In the genomic region with DNA sequence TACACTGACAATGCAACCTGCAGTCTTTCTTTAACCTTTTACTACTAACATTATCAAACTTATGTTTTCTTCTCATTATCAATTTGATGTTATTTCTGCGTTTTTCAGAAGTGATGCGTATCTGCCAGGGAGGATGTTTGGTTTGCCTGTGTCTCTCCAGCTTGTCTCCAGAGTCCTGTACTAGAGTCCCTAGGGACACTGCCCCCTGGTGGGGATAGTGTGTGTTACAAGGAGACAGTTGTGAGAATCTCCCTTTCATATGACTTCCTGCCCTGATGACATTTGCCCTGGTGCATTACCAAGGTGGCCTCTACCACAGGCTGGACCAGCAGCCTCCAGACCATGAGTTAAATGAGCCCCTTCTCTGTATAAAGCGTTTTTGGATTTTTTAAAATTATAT, we compare ENCODE assay signal across 9 mouse cellular contexts. TPM values are rescaled to one million over a fixed set of nuclear protein-coding genes. Genes with fewer than 3 reads are reported as not detected.
A peak's percentile ranks its signal among the peaks of the same experiment; 100 is the strongest.
DNase-seq lines count a peak whose midpoint lies in the region; ATAC-seq and TF ChIP-seq lines count a peak whose summit lies in the region.
"Had no signal": no experiment of that assay in that cellular context is flagged by ENCODE, and none has a peak within 500 bp of the region (broad histone marks: within the 10 kb centered on the region; RNA-seq: fewer than 3 reads in every experiment).

No protein-coding gene starts in this region.

- peak; percentile 29 for TF ChIP-seq RAD21 in CH12.LX (IDR thresholded peaks at IDR 0.05; ENCODE audit: low read depth, low read length)

- H3K4me3 ChIP-seq in heart, adult 2 months, result no peak overlapping the region
- H3K4me3 ChIP-seq in heart, embryonic 11.5 days (ENCODE audit: low read depth, low read length), result no peak overlapping the region
- no peak overlapping the region for H3K4me3 ChIP-seq in CH12.LX (replicated peaks in 1 of 3; ENCODE audit: low read depth in 2 of 3, low read length in 2 of 3, poor library complexity in 1 of 3)
- H3K4me3 ChIP-seq in testis, adult 2 months (ENCODE audit: control insufficient read depth, low read depth, low read length), result no peak overlapping the region
- H3K4me3 ChIP-seq: lung, embryonic 15.5 days had no signal

- H3K79me2 ChIP-seq in heart, adult 2 months (replicated peaks; ENCODE audit: control insufficient read depth, insufficient read depth, low read length), result no peaks in the 10 kb centered on the region
- H3K79me2 ChIP-seq in CH12.LX (replicated peaks; ENCODE audit: control insufficient read depth, extremely low read depth, insufficient read depth, poor library complexity, severe bottlenecking), result no peaks in the 10 kb centered on the region

- dilution Hi-C loops in CH12.LX (cut with MboI; ENCODE audit: extremely low pct_ligation_motif_present, extremely low pct_unique_long_range_greater_than_20kb, low sequenced_read_pairs), result no loop called here

- no peaks in the 10 kb centered on the region for H3K36me3 ChIP-seq in heart, adult 2 months (ENCODE audit: control insufficient read depth, insufficient read depth, low read length)
- no peaks in the 10 kb centered on the region for H3K36me3 ChIP-seq in heart, embryonic 11.5 days (ENCODE audit: control insufficient read depth, insufficient read depth, low read length)
- no peaks in the 10 kb centered on the region for H3K36me3 ChIP-seq in CH12.LX (replicated peaks in 1 of 2; ENCODE audit: control insufficient read depth in 1 of 2, insufficient read depth in 1 of 2, low read length in 1 of 2)
- no peaks in the 10 kb centered on the region for H3K36me3 ChIP-seq in testis, adult 2 months (ENCODE audit: control insufficient read depth, insufficient read depth, low read length)
- H3K36me3 ChIP-seq: lung, embryonic 15.5 days had no signal

- no peak overlapping the region for H3K27ac ChIP-seq in heart, adult 2 months
- H3K27ac ChIP-seq in heart, embryonic 11.5 days (ENCODE audit: low read depth, low read length), result no peak overlapping the region
- no peak overlapping the region for H3K27ac ChIP-seq in CH12.LX (ENCODE audit: insufficient read depth, low read depth)
- H3K27ac ChIP-seq in testis, adult 2 months (ENCODE audit: control insufficient read depth, insufficient read depth, low read depth, low read length), result no peak overlapping the region
- H3K27ac ChIP-seq: lung, embryonic 15.5 days had no signal

- H3K9ac ChIP-seq in heart, adult 2 months (ENCODE audit: low read depth, low read length), result no peak overlapping the region
- no peak overlapping the region for H3K9ac ChIP-seq in heart, embryonic 11.5 days (ENCODE audit: low read depth, low read length)
- H3K9ac ChIP-seq in CH12.LX (ENCODE audit: insufficient read depth, low read depth), result no peak overlapping the region
- H3K9ac ChIP-seq: lung, embryonic 15.5 days had no signal

- no peaks in the 10 kb centered on the region for H3K27me3 ChIP-seq in heart, adult 2 months (ENCODE audit: control insufficient read depth, insufficient read depth, low read length)
- no peaks in the 10 kb centered on the region for H3K27me3 ChIP-seq in heart, embryonic 11.5 days (ENCODE audit: control insufficient read depth, insufficient read depth, low read length)
- no peaks in the 10 kb centered on the region for H3K27me3 ChIP-seq in CH12.LX (replicated peaks)
- no peaks in the 10 kb centered on the region for H3K27me3 ChIP-seq in testis, adult 2 months (ENCODE audit: control insufficient read depth, insufficient read depth, low read length)
- H3K27me3 ChIP-seq: lung, embryonic 15.5 days had no signal

- ATAC-seq in heart, embryonic 11.5 days (replicated peaks; ENCODE audit: insufficient number of reproducible peaks, low FRiP score, low TSS enrichment), result no peak
- ATAC-seq in megakaryocyte progenitor cell, adult 5-6 weeks (replicated peaks; ENCODE audit: poor library complexity), result peak; percentile 52

- H3K9me3 ChIP-seq in heart, embryonic 11.5 days (replicated peaks; ENCODE audit: control insufficient read depth, low read length), result no peaks in the 10 kb centered on the region
- H3K9me3 ChIP-seq in CH12.LX (replicated peaks; ENCODE audit: low read length), result no peaks in the 10 kb centered on the region
- H3K9me3 ChIP-seq: lung, embryonic 15.5 days had no signal

- peaks cover 6% of the 10 kb centered on the region for H3K4me1 ChIP-seq in heart, adult 2 months (ENCODE audit: control insufficient read depth, insufficient read depth, low read length)
- no peaks in the 10 kb centered on the region for H3K4me1 ChIP-seq in heart, embryonic 11.5 days (ENCODE audit: control insufficient read depth, insufficient read depth, low read length)
- peaks cover 7 to 25% of the 10 kb centered on the region in 2 experiments for H3K4me1 ChIP-seq in CH12.LX (ENCODE audit: control insufficient read depth in 1 of 2, insufficient read depth in 2 of 2)
- H3K4me1 ChIP-seq in testis, adult 2 months (ENCODE audit: control insufficient read depth, insufficient read depth, low read length), result peaks cover 7% of the 10 kb centered on the region

- intact Hi-C loops in heart, adult 2 months (cut with DNase I), result no loop called here

- in situ Hi-C loops in CH12.LX (cut with MboI; ENCODE audit: low pct_ligation_motif_present, low pct_unique_long_range_greater_than_20kb, low sequenced_read_pairs), result no loop called here

- TF ChIP-seq POLR2A in heart, adult 2 months (IDR thresholded peaks at IDR 0.05; ENCODE audit: insufficient read depth, low read depth, low read length), result no peak
- no peak for TF ChIP-seq POLR2A in CH12.LX (IDR thresholded peaks at IDR 0.05; ENCODE audit: low read depth, low read length)
- TF ChIP-seq POLR2A in testis, adult 2 months (IDR thresholded peaks at IDR 0.05; ENCODE audit: control insufficient read depth, low read depth, low read length), result no peak

- H3K4me2 ChIP-seq in heart, embryonic 11.5 days, result no peak overlapping the region
- peak overlapping the region; percentile 32; the same call in 1 of the 2 replicates for H3K4me2 ChIP-seq in CH12.LX (ENCODE audit: insufficient read depth, low read depth, poor library complexity, severe bottlenecking)
- H3K4me2 ChIP-seq: lung, embryonic 15.5 days had no signal

- 7% methylated on average over 3 of the region's 3 CpGs for whole genome bisulfite sequencing in heart, adult 2 months
- WGBS in heart, embryonic 11.5 days (ENCODE audit: insufficient replicate concordance), result 10% methylated on average over 3 of the region's 3 CpGs

- TF ChIP-seq CTCF in heart, adult 2 months (IDR thresholded peaks at IDR 0.05), result peak; percentile 96
- peak; percentile 92 to 97 for TF ChIP-seq CTCF in CH12.LX (conservative IDR thresholded peaks at IDR 0.05 in 1 of 2, IDR thresholded peaks at IDR 0.05 in 1 of 2; ENCODE audit: low read depth in 2 of 2, low read length in 2 of 2)
- peak; percentile 63; the same call in 1 of the 2 replicates for TF ChIP-seq CTCF in testis, adult 2 months (IDR thresholded peaks at IDR 0.05; ENCODE audit: control insufficient read depth, insufficient read depth, insufficient replicate concordance, low read depth, low read length)

- peak; percentile 59 to 79 for DNase-seq in heart, adult 2 months
- peak; percentile 89 for DNase-seq in CH12.LX (ENCODE audit: extremely low read depth)
- DNase-seq in c-Kit-positive CD71-positive TER-119-positive erythroid progenitor cells, embryonic 14.5 days (ENCODE audit: low spot score), result peak; percentile 79
- DNase-seq in gastrocnemius, adult 8-10 months (ENCODE audit: low spot score in 2 of 2), result peak; percentile 50 to 52
- DNase-seq in layer of hippocampus, adult 9-10 months (ENCODE audit: low spot score), result peak; percentile 59

- TF ChIP-seq EP300 in heart, adult 2 months (IDR thresholded peaks at IDR 0.05; ENCODE audit: insufficient read depth, low read depth, low read length), result peak; percentile 46; the same call in 1 of the 2 replicates
- no peak for TF ChIP-seq EP300 in CH12.LX (IDR thresholded peaks at IDR 0.05; ENCODE audit: low read length)

TF ChIP-seq in CH12.LX, 34 proteins besides CTCF, POLR2A, EP300 and RAD21 (continues in another document):
- TF ChIP-seq NELFE (IDR thresholded peaks at IDR 0.05; ENCODE audit: low read depth, low read length) (no peak; the same call in 1 of the 2 replicates), GABPA (IDR thresholded peaks at IDR 0.05; ENCODE audit: insufficient replicate concordance, low read depth, low read length) (no peak), MEF2A (IDR thresholded peaks at IDR 0.05; ENCODE audit: borderline replicate concordance, low read depth, low read length) (0 out of 2 replicates have a peak, but pooled peaks have one; percentile 27), JUN (IDR thresholded peaks at IDR 0.05; ENCODE audit: insufficient read depth, low read depth, low read length) (no peak), UBTF (IDR thresholded peaks at IDR 0.05; ENCODE audit: low read depth, low read length) (no peak), ZNF384 (IDR thresholded peaks at IDR 0.05; ENCODE audit: low read depth, low read length) (no peak), RCOR1 (conservative IDR thresholded peaks at IDR 0.05; ENCODE audit: low read depth, low read length) (no peak), SIN3A (IDR thresholded peaks at IDR 0.05; ENCODE audit: low read length) (0 out of 2 replicates have a peak, but pooled peaks have one; percentile 29), TCF12 (IDR thresholded peaks at IDR 0.05; ENCODE audit: low read depth, low read length) (peak; percentile 34; the same call in 1 of the 2 replicates), MYC (IDR thresholded peaks at IDR 0.05; ENCODE audit: low read depth, low read length) (no peak), USF1 (IDR thresholded peaks at IDR 0.05; ENCODE audit: low read depth, low read length) (no peak)

RNA-seq across cellular contexts. Expression of gene Rpl14, which starts 15.3 kb away (rescaled TPM):
- 100 to 1,000 TPM; 251 to 299 TPM for total RNA-seq in heart, adult 2 months (2021)
- 206 and 222 TPM in 2 replicates for polyA plus RNA-seq in heart, adult 2 months (2012; rRNA removed)
- 644 and 729 TPM in 2 replicates for polyA plus RNA-seq in heart, embryonic 11.5 days (2014; fragmentation: Nextera tagmentation; extraction: Ambion mirVana)
- total RNA-seq in CH12.LX (2012; rRNA removed) (2,026 and 2,130 TPM in 2 replicates), CH12.LX (2014; rRNA removed) (1,346 and 1,653 TPM in 2 replicates)
- polyA plus RNA-seq in CH12.LX (2012; ENCODE audit: insufficient read length, low read depth), result 1,081 and 1,180 TPM in 2 replicates
- total RNA-seq in gastrocnemius, adult 8-10 months (2022), result 100 to 1,000 TPM; 270 to 356 (median 296) TPM
- 2,102 and 2,150 TPM in 2 replicates for total RNA-seq in megakaryocyte progenitor cell, adult 5-6 weeks (2015)
- 2,250 and 2,701 TPM in 2 replicates for total RNA-seq in megakaryocyte progenitor cell, adult 5-6 weeks (2017)
- polyA plus RNA-seq in testis, adult 2 months (2012; rRNA removed), result 118 and 126 TPM in 2 replicates

RNA-seq across cellular contexts. Expression of gene Entpd3, which starts 46.9 kb away (rescaled TPM):
- under 1 TPM in 1 of 2 experiments, not detected in 1; 0.07 TPM for total RNA-seq in heart, adult 2 months (2021)
- 0.23 and 0.26 TPM in 2 replicates for polyA plus RNA-seq in heart, adult 2 months (2012; rRNA removed)
- 0.20 and 0.66 TPM in 2 replicates for polyA plus RNA-seq in heart, embryonic 11.5 days (2014; fragmentation: Nextera tagmentation; extraction: Ambion mirVana)
- total RNA-seq in CH12.LX (2012; rRNA removed) (0.04 TPM in 1 of 2 replicates, not detected in the other), CH12.LX (2014; rRNA removed) (not detected in 2 replicates)
- polyA plus RNA-seq in CH12.LX (2012; ENCODE audit: insufficient read length, low read depth), result not detected in 2 replicates
- not detected for total RNA-seq in gastrocnemius, adult 8-10 months (2022)
- not detected in 2 replicates for total RNA-seq in megakaryocyte progenitor cell, adult 5-6 weeks (2015)
- not detected in 2 replicates for total RNA-seq in megakaryocyte progenitor cell, adult 5-6 weeks (2017)
- 0.06 and 0.19 TPM in 2 replicates for polyA plus RNA-seq in testis, adult 2 months (2012; rRNA removed)
